Mouse (Mus musculus) yolk sac, embryonic 10.5 days (tissue): Measurements from ENCODE around the gene Slc30a1.

Experiments used
- DNase-seq: peaks from one replicate; pipeline ENCODE4 v3.0.0-alpha.2; 2017; ENCODE audit warnings: low spot score

The Slc30a1 gene

GRCm38 (mm10) chr1:191896806-191897552, 9.6 kb upstream of the Slc30a1 start:
- DNase-seq: no peak

GRCm38 (mm10) chr1:191905637-191906533, 682 bp upstream of the Slc30a1 start:
- DNase-seq: no peak

DNA sequence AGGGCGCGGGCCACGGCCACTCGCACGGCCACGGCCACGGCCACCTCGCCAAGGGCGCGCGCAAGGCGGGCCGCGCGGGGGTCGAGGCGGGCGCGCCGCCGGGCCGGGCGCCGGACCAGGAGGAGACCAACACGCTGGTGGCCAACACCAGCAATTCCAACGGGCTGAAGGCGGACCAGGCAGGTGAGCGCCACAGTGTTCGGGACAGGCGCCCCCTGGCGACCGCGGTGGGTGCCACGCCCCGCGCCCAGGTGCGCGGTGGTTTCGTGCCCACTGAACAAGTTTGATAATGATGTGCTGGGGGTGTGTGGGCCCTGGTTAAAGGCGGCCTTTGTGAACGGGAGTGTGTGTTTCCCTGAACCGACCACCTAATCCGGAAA, 854 bp downstream of the Slc30a1 start:
- peak; percentile 72 for DNase-seq

DNA sequence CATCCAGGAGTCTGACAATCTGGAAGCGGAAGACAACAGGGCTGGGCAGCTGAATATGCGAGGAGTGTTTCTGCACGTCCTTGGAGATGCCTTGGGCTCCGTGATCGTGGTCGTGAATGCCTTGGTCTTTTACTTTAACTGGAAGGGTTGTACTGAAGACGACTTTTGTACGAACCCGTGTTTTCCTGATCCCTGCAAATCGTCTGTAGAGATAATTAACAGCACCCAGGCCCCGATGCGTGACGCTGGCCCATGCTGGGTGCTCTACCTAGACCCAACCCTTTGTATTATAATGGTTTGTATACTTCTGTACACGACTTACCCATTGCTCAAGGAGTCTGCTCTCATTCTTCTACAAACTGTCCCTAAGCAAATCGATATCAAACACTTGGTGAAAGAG, 2.3 kb downstream of the Slc30a1 start:
- no peak for DNase-seq

GRCm38 (mm10) chr1:191909316-191909715, 2.7 kb downstream of the Slc30a1 start:
- no peak for DNase-seq

- DNase-seq: no peak
These were observed 4.1 kb downstream of the Slc30a1 start for GRCm38 (mm10) chr1:191910646-191911045.

DNA sequence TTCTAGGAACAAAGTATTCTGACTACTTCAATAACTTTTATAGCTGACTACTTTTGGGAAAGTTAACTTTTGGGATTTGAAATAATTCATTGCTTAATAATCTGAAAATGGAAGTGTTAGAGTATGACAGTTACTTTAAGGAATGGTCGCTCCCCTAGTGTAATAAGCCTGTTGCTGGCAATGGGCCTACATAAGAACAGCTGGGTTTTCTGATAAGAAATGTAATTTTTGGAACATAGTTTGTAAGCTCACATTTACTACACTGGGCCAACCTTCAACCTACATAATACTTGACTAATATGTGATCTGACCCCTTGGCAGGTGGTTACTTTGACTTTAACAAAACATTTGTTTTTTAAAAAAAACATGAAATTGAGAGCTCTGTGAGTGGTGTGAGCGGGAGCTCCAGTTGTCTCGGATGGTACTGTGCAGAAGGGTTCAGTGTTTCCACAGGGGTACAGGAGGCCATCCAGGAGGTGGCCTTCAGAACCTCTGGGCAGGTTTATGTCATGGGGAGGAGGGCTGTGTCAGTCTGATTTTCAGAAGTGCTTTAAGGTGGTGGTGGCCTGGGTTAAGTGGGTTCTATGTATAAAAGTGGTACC, 4.6 kb downstream of the Slc30a1 start:
- DNase-seq: no peak

GRCm38 (mm10) chr1:191914647-191915046, 8.1 kb downstream of the Slc30a1 start:
- no peak for DNase-seq

- DNase-seq: no peak
These were observed 9.0 kb downstream of the Slc30a1 start for GRCm38 (mm10) chr1:191915586-191915985.

GRCm38 (mm10) chr1:191916876-191917275, 10.3 kb downstream of the Slc30a1 start:
- no peak for DNase-seq

GRCm38 (mm10) chr1:191919336-191919735, 12.8 kb downstream of the Slc30a1 start:
- no peak for DNase-seq

DNA sequence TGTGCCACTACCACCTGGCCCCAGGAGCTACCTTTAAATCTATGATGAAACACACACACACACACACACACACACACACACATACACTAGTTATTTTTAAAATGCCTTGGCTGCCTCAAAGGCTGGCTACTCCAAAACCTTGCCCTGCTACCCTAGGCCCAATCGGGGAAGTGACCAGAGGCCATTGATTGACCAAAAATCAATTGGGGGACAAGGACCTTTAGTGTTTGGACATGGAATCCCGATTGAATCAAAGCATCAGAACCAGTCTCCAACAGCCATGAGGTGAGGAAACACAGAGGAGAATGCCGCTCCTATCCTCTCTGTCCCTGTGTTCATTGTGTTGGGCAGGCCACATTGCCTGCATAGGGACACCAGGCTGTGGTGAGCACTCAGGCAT, 15.1 kb downstream of the Slc30a1 start:
- DNase-seq: no peak

DNA sequence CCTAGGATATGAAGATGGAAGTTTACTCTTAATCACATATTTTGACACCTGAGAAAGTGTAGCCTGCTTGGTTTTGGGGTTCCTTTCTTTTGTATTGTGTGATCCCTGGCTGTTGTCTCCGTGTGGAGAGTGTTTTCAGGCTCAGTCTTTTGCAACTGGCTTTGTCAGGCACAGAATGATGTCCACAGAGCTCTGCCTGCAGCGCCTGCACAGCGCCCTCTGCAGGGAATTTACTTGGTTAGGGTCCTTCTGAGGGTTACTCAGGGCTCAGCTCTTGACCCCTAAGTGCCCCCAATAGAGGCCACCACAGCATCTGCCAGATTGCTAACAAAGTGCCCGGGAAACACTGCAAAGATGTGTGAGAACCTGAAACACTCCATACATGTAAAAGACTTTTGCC, 18.9 kb downstream of the Slc30a1 start:
- no peak for DNase-seq

GRCm38 (mm10) chr1:191926681-191927080, 20.1 kb downstream of the Slc30a1 start:
- no peak for DNase-seq

DNA sequence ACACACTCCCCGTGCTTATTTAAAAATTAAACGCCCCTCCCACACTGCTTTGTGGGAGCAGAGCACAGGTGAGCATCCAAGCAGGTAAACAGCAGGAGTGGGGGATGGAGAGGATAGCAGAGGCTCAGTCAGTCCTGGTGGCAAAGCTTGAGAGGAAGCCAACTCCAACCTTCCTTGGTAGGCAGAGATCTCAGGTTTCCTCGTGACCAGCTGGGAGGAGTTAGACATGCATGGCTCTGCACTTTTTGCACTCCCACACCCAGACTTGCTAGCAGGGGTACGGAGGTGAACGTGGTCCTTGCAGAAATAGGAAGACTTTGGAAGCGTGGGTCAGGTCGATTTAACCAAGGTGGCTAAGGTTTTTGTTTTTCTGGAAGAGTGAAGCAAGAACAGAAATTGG, 21.8 kb downstream of the Slc30a1 start:
- no peak for DNase-seq

DNA sequence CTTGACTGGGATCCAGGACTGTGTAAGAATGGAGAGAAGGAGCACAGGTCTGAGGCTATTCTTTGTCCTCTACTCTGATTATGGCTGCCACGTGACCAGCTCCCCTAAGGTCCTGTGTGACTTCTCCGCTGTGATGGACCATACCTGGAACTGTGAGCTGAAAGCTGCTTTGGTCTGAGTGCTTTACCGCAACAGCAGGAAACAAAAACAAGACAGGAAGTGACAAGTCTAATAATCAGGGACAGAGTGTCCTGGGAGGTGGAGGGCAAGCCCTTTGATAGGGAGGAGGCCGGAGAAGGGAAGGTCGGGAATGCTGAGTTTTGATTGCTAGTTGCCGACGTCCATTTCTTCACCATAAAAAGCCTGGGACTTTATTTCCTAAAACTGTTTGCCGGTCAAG, 22.5 kb downstream of the Slc30a1 start:
- no peak for DNase-seq

DNA sequence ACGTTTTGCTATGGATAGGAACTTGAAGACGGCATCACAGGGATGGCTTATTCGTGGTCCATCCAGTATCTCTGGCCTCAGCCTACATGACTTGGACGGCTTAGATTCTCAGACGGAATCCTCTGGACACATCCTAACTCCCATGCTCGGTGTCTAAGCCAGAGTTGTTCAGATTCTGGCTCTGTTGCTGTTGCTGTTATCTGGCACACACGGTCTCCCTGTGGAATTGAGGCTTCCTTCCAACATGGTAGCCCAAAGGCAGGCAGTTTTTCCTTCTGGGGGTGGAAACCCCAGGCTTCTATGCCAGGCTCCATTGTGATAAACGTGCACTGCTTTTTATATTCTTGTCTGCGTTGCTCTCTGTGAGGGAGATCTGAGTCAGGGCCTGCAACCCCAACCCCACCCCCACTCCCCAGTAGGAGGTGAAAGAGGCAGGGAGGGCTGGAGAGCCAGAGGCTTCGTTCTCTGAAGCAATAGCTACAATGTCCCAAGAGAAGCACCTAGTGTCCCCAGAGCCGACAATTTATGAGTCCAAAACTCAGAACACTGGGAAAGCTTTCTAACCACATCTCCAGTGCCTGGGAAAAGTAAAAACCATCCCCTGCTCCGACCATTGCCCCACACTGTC, 23.4 kb downstream of the Slc30a1 start:
- no peak for DNase-seq

DNA sequence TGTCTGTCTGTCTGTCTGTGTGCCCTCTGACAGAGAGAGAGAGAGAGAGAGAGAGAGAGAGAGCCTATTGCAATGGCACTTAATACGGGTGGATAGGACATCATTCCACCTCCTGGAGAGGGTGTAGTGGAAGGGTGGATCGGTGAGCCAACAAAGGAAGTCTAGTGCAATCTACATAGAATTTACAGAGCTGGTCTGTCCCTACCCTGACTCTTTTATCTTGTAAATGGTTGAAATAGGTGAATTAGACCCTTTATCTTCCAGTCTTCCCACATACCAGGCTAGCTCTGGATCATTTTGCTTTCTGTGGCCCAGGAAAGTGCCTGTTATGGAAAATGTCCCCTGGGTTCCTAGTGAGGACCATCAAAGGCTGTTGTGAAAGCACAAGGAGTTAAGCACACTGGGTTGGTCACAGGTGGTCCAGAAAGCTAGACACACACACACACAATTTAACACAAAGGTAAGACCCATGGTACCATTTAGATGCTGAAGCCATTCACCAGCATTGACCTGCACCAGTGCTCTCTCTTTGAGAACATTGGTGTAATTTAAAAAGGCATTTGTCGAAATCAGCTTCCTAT, 24.0 kb downstream of the Slc30a1 start:
- no peak for DNase-seq

GRCm38 (mm10) chr1:191932286-191932985, 25.9 kb downstream of the Slc30a1 start:
- DNase-seq: no peak

GRCm38 (mm10) chr1:191932986-191933632, 26.5 kb downstream of the Slc30a1 start:
- DNase-seq: no peak

- no peak for DNase-seq
These were observed 37.1 kb downstream of the Slc30a1 start for GRCm38 (mm10) chr1:191943638-191944037.
